Mouse (Mus musculus): ENCODE data around the gene Pde2a.

DNA sequence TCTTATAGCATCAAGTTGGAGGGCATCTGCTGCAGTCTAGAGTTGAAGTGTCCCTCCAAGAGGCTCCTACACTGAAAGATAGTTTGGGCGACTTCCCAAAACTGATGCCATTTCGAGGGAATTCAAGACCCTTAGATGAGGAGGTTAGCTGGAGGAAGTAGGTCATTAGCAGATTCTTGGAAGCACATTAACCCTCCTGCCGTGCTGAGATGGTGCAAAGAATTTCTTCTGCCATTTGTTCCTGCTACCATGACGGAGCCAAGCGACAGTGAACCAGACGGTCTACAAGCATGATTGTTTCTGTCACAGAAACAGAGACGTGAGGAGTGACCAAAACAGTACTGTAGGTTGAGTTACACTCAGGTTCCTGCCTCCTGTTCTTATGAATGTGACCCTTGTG is 105.0 kb downstream of the Pde2a start:
- no peak for TF ChIP-seq CTCF (IDR thresholded peaks at IDR 0.05 in 2 of 3, conservative IDR thresholded peaks at IDR 0.05 in 1 of 3; ENCODE audit: control insufficient read depth in 1 of 3, insufficient read depth in 1 of 3, low read depth in 2 of 3, low read length in 3 of 3, poor library complexity in 1 of 3, severe bottlenecking in 1 of 3)
- no peak for TF ChIP-seq BHLHE40 (IDR thresholded peaks at IDR 0.05; ENCODE audit: borderline replicate concordance, low read depth, low read length)
- no peak for TF ChIP-seq POLR2A (IDR thresholded peaks at IDR 0.05; ENCODE audit: control insufficient read depth in 1 of 2, insufficient read depth in 1 of 2, low read depth in 1 of 2, low read length in 2 of 2, poor library complexity in 1 of 2)
- no peak for TF ChIP-seq ZKSCAN1 (IDR thresholded peaks at IDR 0.05; ENCODE audit: low read depth, low read length)
- TF ChIP-seq USF1 (IDR thresholded peaks at IDR 0.05; ENCODE audit: low read depth, low read length) = no peak
- no peak for TF ChIP-seq E2F4 (IDR thresholded peaks at IDR 0.05; ENCODE audit: borderline replicate concordance, low read depth, low read length)
- no peak for TF ChIP-seq ZNF384 (IDR thresholded peaks at IDR 0.05; ENCODE audit: low read depth, low read length)
- TF ChIP-seq RCOR1 (IDR thresholded peaks at IDR 0.05; ENCODE audit: low read depth, low read length) = no peak
- TF ChIP-seq ZC3H11A (IDR thresholded peaks at IDR 0.05; ENCODE audit: low read depth, low read length) = no peak
- TF ChIP-seq CHD1 (IDR thresholded peaks at IDR 0.05; ENCODE audit: low read depth, low read length) = no peak
- no peak for TF ChIP-seq MXI1 (IDR thresholded peaks at IDR 0.05; ENCODE audit: low read depth, low read length)

All from MEL (cell line).